Mouse (Mus musculus) heart, adult 2 months (tissue): ENCODE results near the gene Hvcn1.

Experiments used
- CTCF ChIP-seq: fragments of 200-600 bp; IDR thresholded peaks from 2 replicates; pipeline ENCODE4 v1.8.1; 2022; ENCODE audit warnings: antibody characterized with exemption, mild to moderate bottlenecking, moderate library complexity
- POLR2A ChIP-seq: fragments of 200-500 bp; IDR thresholded peaks from 2 replicates; pipeline ENCODE4 v1.6.1; 2011; ENCODE audit warnings: mild to moderate bottlenecking, low read depth, low read length, control low read depth; ENCODE audit not compliant: insufficient read depth

- TF ChIP-seq POLR2A (no peak), CTCF (no peak)
Observed at GRCm38 (mm10) chr5:122204180-122204579, 2.4 kb upstream of the Hvcn1 start.
